Mouse (Mus musculus): Measurements from ENCODE around the gene Polq.

Gene Polq

GRCm38 (mm10) chr16:37011061-37011921 lies at the start of gene Polq:
Gene Polq, plus strand, starts transcription at chr16:37011786.
- DNase-seq (ENCODE audit: low read depth, low spot score), result peak; percentile 89

DNA sequence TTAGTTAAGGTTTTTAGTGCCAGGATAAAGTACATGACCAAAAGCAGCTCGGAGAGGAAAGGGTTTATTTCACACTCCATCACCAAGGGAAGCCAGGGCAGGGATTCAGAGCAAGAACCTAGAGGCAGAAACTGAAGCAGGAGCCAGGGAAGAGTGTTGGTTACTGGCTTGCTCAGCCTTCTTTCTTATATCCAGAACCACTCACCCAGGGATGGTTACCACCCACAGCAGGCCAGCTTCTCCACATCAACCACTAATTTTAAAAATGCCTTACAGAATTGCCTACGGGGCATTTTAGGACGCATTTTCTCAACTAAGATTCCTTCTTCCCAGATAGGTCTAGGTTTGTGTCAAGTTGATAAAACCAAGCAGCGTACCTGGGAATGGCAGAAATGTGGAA lies 48.2 kb upstream of the Polq start:
- no peak for DNase-seq (ENCODE audit: low read depth, low spot score)

DNA sequence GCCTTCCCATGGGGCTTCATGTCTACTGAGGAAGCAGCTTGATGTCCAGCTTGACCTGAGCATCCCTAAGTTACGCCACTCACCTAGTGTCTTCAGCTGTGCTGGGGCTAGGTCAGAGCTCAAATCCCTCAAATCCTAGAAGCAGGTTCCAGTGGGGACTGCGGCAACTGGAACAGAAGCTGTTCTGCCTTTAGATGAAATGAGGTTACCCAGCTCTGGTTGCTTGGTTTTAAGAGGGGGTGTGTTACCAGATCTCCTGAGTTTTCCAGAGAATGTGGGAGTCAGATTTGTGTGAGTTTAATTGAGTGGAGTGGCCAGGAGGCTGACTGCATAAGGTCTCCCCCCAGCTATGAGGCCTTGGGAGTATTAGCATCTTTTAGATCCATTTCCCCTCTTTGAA lies 32.5 kb upstream of the Polq start:
- no peak for DNase-seq (ENCODE audit: low read depth, low spot score)

GRCm38 (mm10) chr16:36983796-36984195 lies 27.8 kb upstream of the Polq start:
- no peak for DNase-seq (ENCODE audit: low read depth, low spot score)

DNA sequence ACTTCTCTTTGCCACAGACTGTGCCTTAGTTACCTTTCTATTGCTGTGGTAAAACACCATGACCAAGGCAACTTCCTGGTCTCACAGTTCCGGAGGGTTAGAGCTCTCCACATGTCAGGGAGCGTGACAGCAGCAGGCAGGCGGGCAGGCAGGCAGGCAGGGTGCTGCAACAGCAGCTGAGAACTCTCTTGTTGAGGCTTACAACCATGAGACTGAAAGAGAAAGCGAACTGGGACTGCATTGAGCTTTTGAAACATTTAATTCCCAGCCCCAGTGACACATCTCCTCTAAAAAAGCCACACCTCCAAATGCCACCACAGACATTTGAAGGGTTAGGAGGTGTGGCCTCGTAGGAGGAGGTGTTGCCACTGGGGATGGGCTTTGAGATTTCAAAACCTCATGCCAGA lies 25.9 kb upstream of the Polq start:
- DNase-seq (ENCODE audit: low read depth, low spot score), result no peak

DNA sequence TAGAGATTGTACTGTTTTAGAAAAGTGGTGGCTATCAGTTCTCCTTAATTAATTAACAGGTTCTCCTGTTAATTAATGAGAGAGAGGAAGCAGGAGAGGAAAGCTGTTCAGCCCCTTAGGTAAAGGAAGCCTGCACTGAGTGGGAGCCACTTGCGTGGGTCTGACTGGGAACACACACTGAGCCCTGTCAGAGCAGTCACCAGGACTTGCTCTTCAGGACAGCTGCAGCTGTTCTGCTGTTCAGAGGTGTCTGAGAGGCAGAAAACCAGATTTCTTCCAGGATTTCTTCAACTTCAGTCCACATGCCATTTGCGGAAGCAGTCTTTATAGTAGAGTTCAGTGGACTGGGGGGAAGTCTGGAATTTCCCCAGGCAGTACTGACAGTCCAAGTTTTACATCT lies 24.2 kb upstream of the Polq start:
- no peak for DNase-seq (ENCODE audit: low read depth, low spot score)

DNA sequence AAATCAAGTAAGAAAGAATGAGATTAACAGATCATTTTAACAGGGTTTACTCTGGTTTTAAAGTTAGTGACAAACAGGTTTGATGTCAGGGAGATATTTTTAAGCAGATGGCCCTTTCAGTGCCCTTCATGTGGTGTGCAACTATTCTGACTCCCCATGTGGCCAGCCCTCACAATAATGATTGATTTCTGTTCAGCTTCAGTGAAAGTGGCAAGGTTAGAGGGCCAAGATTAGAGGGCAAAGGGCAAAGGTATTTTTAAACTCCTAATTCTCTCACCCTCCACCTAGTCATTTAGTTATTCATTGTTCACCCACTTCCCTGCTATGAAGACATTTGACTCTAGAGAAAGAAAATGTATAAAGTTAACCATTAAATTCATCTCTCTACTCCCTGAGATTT lies 23.5 kb upstream of the Polq start:
- DNase-seq (ENCODE audit: low read depth, low spot score), result no peak

DNA sequence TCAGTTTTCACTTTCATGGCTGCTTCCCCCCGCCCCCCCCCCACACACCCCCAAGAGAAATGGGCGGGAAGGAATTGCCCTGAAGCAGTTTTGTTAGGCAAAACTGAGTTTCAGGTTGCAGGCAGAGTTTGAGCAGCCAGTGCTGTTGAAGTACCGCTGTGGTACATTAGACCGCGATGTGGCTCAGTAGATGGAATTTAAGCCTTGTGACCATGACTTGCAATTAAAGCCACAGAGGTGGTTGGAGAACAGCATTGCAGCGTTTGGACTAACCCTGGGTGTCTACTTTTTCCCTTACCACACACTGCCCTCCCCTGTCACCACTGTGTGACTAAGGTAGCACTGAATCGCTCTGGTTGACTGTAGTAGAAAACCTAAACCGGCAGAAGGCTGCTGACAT lies 22.1 kb upstream of the Polq start:
- no peak for DNase-seq (ENCODE audit: low read depth, low spot score)

GRCm38 (mm10) chr16:36989999-36990625 lies 21.5 kb upstream of the Polq start, which contains the start of gene Fbxo40:
Gene Fbxo40, minus strand, starts transcription at chr16:36990467.
- no peak for DNase-seq (ENCODE audit: low read depth, low spot score)

DNA sequence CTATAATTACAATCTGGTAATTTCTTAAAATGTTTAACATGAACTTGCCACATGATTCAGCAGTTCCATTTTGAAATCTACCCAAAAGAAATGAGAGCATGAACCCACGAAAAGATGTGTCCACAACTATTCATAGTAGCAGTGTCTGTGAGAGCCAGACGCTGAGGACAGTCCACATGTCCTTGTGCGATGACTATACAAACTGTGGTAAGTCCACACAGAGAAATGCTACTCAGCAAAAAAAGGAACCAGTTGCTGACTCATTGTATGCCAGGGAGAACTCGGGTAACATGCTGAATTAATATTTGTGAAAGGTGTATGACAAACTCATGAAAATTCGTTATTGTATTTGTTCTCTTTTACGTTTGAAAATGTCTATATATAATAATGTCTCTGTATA lies 13.9 kb upstream of the Polq start:
- no peak for DNase-seq (ENCODE audit: low read depth, low spot score)

GRCm38 (mm10) chr16:36999366-36999972 lies 12.1 kb upstream of the Polq start:
- no peak for DNase-seq (ENCODE audit: low read depth, low spot score)

GRCm38 (mm10) chr16:37009262-37009661 lies 2.3 kb upstream of the Polq start:
- DNase-seq (ENCODE audit: low read depth, low spot score), result no peak

GRCm38 (mm10) chr16:37010370-37010769 lies 1.2 kb upstream of the Polq start:
- peak; percentile 30 for DNase-seq (ENCODE audit: low read depth, low spot score)

DNA sequence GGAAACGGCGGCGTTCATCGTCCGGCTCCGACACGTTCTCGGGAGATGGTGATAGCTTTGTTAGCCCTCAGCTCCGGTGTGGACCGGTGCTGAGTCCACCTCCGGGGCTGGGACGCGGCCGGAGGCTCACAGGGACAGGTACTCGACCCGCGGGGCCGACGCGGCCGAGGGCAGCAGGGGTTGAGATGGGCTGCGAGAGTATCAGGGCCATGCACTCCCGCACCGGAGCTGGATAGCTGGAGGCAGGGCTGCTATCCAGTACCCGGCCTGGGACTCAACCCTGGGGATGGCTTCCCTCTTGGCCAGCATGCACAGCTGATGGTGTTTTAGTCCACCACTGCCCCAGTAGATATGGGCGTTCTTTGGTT lies 320 bp downstream of the Polq start:
- DNase-seq (ENCODE audit: low read depth, low spot score), result no peak

DNA sequence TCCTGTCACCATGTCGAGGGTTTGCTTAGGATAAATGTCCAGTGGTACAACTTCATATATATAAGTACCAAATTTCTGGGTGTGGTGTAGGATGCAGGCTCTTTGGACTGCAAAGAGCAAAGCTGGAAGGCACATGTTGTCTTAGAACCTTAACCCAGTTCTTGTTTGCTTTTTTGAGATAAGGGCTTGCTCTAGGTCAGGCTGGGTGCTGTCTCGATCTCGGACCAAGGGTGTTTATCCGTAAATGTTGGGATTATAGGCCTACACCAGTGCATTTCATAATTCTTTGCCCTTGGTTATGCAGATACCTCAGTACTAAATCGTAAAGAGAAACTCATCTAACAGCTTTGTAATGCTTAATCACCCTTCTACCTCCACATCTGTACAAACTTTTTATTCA lies 750 bp downstream of the Polq start:
- no peak for DNase-seq (ENCODE audit: low read depth, low spot score)

- no peak for DNase-seq (ENCODE audit: low read depth, low spot score)
Observed at GRCm38 (mm10) chr16:37027581-37027980, 16.0 kb downstream of the Polq start.

- DNase-seq (ENCODE audit: low read depth, low spot score), result no peak
Observed at GRCm38 (mm10) chr16:37031996-37032395, 20.4 kb downstream of the Polq start.

DNA sequence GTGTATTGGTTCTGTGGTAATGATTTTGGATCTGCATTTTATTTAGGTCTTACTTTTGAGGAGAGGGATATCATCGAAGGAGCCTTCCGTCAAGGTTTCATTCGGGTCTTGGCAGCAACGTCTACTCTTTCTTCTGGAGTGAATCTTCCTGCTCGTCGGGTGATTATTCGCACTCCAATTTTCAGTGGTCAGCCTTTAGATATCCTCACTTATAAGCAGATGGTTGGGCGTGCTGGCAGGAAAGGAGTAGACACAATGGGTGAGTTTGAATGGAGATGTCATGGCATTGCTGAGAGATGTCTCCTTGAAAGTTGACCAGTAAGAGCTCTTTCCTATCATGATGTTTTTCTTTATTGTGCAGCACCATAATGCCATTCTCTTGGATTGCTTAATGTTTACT lies 23.2 kb downstream of the Polq start:
- no peak for DNase-seq (ENCODE audit: low read depth, low spot score)

- DNase-seq (ENCODE audit: low read depth, low spot score), result no peak
Observed at GRCm38 (mm10) chr16:37059631-37060030, 48.0 kb downstream of the Polq start.

- DNase-seq (ENCODE audit: low read depth, low spot score), result no peak
Observed at GRCm38 (mm10) chr16:37061261-37061660, 49.7 kb downstream of the Polq start.

DNA sequence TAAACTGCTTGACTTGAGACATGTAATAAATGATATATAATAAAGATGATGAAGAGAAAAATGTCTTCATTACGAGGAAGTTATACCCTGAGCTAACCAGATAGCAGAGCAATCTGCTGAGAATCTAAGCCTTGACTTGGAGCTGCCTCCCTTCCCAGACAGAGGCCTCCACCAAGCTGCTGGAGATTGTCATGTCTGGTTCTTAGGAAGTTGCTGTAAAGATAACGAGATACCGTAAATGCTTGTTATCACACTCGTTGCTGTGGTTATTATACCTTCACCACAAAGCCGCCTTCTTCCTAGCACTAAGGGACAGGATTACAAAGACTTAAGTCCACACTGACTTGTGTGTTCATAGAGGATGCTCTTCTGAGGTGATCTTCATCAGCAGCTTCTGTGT lies 60.8 kb downstream of the Polq start:
- DNase-seq (ENCODE audit: low read depth, low spot score), result no peak

DNA sequence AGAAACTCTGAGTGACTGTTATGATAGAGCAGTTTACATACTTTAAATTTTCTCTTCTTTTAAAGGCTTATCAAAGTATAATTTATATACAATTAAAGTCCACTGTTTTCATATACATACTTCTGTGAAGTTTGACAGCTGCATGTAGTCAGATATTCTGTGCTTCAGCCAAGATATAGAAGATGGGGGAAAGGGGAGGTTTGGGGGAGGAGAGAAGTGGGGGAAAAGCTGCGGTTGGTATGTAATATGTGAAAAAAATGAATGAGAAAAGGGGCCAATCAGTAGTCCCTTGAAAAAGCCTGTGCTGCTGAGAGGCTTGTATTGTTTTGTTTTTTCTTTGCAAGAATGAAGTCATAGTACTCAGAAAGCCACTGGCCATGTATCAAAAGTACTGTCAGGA lies 78.1 kb downstream of the Polq start:
- no peak for DNase-seq (ENCODE audit: low read depth, low spot score)

Data from brain, embryonic 18.5 days (tissue).